26 mouse cellular contexts compared by ENCODE assay signal in genomic region chr3:101166580-101166979, GRCm38 (mm10). TPM values are rescaled to one million over a fixed set of nuclear protein-coding genes. Genes with fewer than 3 reads are reported as not detected.
DNase-seq lines count a peak whose midpoint lies in the region; ATAC-seq and TF ChIP-seq lines count a peak whose summit lies in the region.
"Had no signal": no experiment of that assay in that cellular context is flagged by ENCODE, and none has a peak within 500 bp of the region (broad histone marks: within the 10 kb centered on the region; RNA-seq: fewer than 3 reads in every experiment).

No protein-coding gene starts in this region.

- H3K4me2 ChIP-seq in forebrain, embryonic 14.5 days (ENCODE audit: low read length): no peak overlapping the region
- H3K4me2 ChIP-seq: embryonic facial prominence, embryonic 13.5 days; embryonic facial prominence, embryonic 15.5 days; forebrain, embryonic 12.5 days; forebrain, embryonic 15.5 days had no signal

- WGBS in heart, embryonic 10.5 days: 89% methylated on average over 7 of the region's 7 CpGs
- 90% methylated on average over 7 of the region's 7 CpGs for WGBS in limb, embryonic 10.5 days
- 94% methylated on average over 7 of the region's 7 CpGs for WGBS in forebrain, embryonic 14.5 days

- no peak overlapping the region for H3K9ac ChIP-seq in ES-E14 (ENCODE audit: insufficient read depth, low read depth, low read length, poor library complexity, severe bottlenecking)
- H3K9ac ChIP-seq in forebrain, embryonic 14.5 days (ENCODE audit: low read length): no peak overlapping the region
- H3K9ac ChIP-seq: embryonic facial prominence, embryonic 13.5 days; embryonic facial prominence, embryonic 15.5 days; forebrain, embryonic 12.5 days; forebrain, embryonic 15.5 days; forebrain, postnatal 0 days had no signal

- in situ Hi-C loops in ES-E14 (cut with MboI; ENCODE audit: low sequenced_read_pairs in 2 of 2, unreplicated experiment in 2 of 2): no loop called here

- ATAC-seq in forebrain, embryonic 14.5 days: no peak
- ATAC-seq: forebrain, embryonic 15.5 days; forebrain, postnatal 0 days; Patski had no signal

- no peaks in the 10 kb centered on the region for H3K27me3 ChIP-seq in heart, embryonic 10.5 days (ENCODE audit: insufficient read depth, poor library complexity, severe bottlenecking)
- H3K27me3 ChIP-seq in limb, embryonic 10.5 days (ENCODE audit: low read depth, poor library complexity, severe bottlenecking): no peaks in the 10 kb centered on the region
- H3K27me3 ChIP-seq in forebrain, embryonic 14.5 days (replicated peaks; ENCODE audit: control insufficient read depth, insufficient read depth, low read length): no peaks in the 10 kb centered on the region; the same call in 1 of the 2 replicates
- H3K27me3 ChIP-seq: embryonic facial prominence, embryonic 13.5 days; embryonic facial prominence, embryonic 15.5 days; forebrain, embryonic 12.5 days; forebrain, embryonic 15.5 days; Patski had no signal

- intact Hi-C loops in heart, postnatal 10 days (cut with DNase I): no loop called here

- H3K36me3 ChIP-seq in heart, embryonic 10.5 days: no peaks in the 10 kb centered on the region
- H3K36me3 ChIP-seq in ES-E14 (ENCODE audit: control insufficient read depth, insufficient read depth, low read length, poor library complexity, severe bottlenecking): no peaks in the 10 kb centered on the region
- H3K36me3 ChIP-seq in limb, embryonic 10.5 days: no peaks in the 10 kb centered on the region
- H3K36me3 ChIP-seq in forebrain, embryonic 14.5 days (ENCODE audit: control insufficient read depth, insufficient read depth, low read length): no peaks in the 10 kb centered on the region
- H3K36me3 ChIP-seq: embryonic facial prominence, embryonic 13.5 days; embryonic facial prominence, embryonic 15.5 days; forebrain, embryonic 10.5 days; forebrain, embryonic 12.5 days; forebrain, embryonic 15.5 days had no signal

- 0 out of 2 replicates have a peak overlapping the region, but pooled peaks have one; percentile 7 for H3K27ac ChIP-seq in heart, embryonic 10.5 days
- H3K27ac ChIP-seq in ES-E14 (ENCODE audit: insufficient read depth, low read depth, low read length, poor library complexity, severe bottlenecking): peak overlapping the region; percentile 48; the same call in 1 of the 2 replicates
- peak overlapping the region; percentile 71; the same call in 1 of the 2 replicates for H3K27ac ChIP-seq in limb, embryonic 10.5 days
- H3K27ac ChIP-seq in forebrain, embryonic 14.5 days (ENCODE audit: low read depth, low read length): no peak overlapping the region
- H3K27ac ChIP-seq: embryonic facial prominence, embryonic 13.5 days; embryonic facial prominence, embryonic 15.5 days; forebrain, embryonic 12.5 days; forebrain, embryonic 15.5 days had no signal

- peak; percentile 64 for DNase-seq in heart, embryonic 10.5 days (ENCODE audit: low spot score)
- no peak for DNase-seq in heart, postnatal 10 days
- no peak for DNase-seq in ES-E14 (ENCODE audit: low read depth, low spot score)
- DNase-seq in limb, embryonic 10.5 days (ENCODE audit: low spot score): no peak
- DNase-seq in kidney, postnatal 10 days: no peak
- DNase-seq in forebrain, embryonic 14.5 days (ENCODE audit: low spot score): no peak
- DNase-seq: adrenal gland, adult 2 months; adrenal gland, postnatal 10 days; adrenal gland, postnatal 25 days; cerebellum, adult 11 months; cerebellum, adult 18-20 months; cerebellum, adult 8-10 months; cerebellum, adult 9-11 months; cerebellum, postnatal 14 days; cerebellum, postnatal 36 days; embryo, embryonic 11 days; forebrain, postnatal 0 days had no signal

- H3K4me1 ChIP-seq in heart, embryonic 10.5 days: peaks cover 59% of the 10 kb centered on the region
- H3K4me1 ChIP-seq in ES-E14 (ENCODE audit: control insufficient read depth in 2 of 2, insufficient read depth in 2 of 2, low read length in 2 of 2, poor library complexity in 1 of 2): peaks cover 29 to 47% of the 10 kb centered on the region in 2 experiments
- peaks cover 68% of the 10 kb centered on the region for H3K4me1 ChIP-seq in limb, embryonic 10.5 days
- H3K4me1 ChIP-seq in forebrain, embryonic 14.5 days (ENCODE audit: control insufficient read depth, insufficient read depth, low read length): peaks cover 5% of the 10 kb centered on the region

- no peaks in the 10 kb centered on the region for H3K9me3 ChIP-seq in heart, embryonic 10.5 days
- H3K9me3 ChIP-seq in ES-E14 (ENCODE audit: control insufficient read depth, insufficient read depth, low read depth, low read length): no peaks in the 10 kb centered on the region
- H3K9me3 ChIP-seq in limb, embryonic 10.5 days (replicated peaks): no peaks in the 10 kb centered on the region
- no peaks in the 10 kb centered on the region for H3K9me3 ChIP-seq in forebrain, embryonic 14.5 days (replicated peaks; ENCODE audit: control insufficient read depth, low read length)
- H3K9me3 ChIP-seq: embryonic facial prominence, embryonic 13.5 days; embryonic facial prominence, embryonic 15.5 days; forebrain, embryonic 10.5 days; forebrain, embryonic 12.5 days; forebrain, embryonic 15.5 days had no signal

- no peak overlapping the region for H3K4me3 ChIP-seq in heart, embryonic 10.5 days
- H3K4me3 ChIP-seq in ES-E14 (ENCODE audit: insufficient read depth in 1 of 2, low read depth in 1 of 2, low read length in 2 of 2, poor library complexity in 1 of 2, severe bottlenecking in 1 of 2): no peak overlapping the region
- no peak overlapping the region for H3K4me3 ChIP-seq in limb, embryonic 10.5 days
- no peak overlapping the region for H3K4me3 ChIP-seq in forebrain, embryonic 14.5 days (ENCODE audit: low read depth, low read length)
- H3K4me3 ChIP-seq: embryonic facial prominence, embryonic 13.5 days; embryonic facial prominence, embryonic 15.5 days; erythroblast, embryonic 14.5 days; forebrain, embryonic 10.5 days; forebrain, embryonic 12.5 days; forebrain, embryonic 15.5 days had no signal

TF ChIP-seq in ES-E14, 5 proteins besides CTCF, POLR2A, EP300 and RAD21:
- TF ChIP-seq ZC3H11A (IDR thresholded peaks at IDR 0.05; ENCODE audit: borderline replicate concordance, low read depth, low read length): no peak
- TF ChIP-seq HCFC1 (IDR thresholded peaks at IDR 0.05; ENCODE audit: borderline replicate concordance, insufficient read depth, low read length): no peak
- no peak for TF ChIP-seq CHD2 (IDR thresholded peaks at IDR 0.05; ENCODE audit: low read depth, low read length)
- TF ChIP-seq MAFK (IDR thresholded peaks at IDR 0.05; ENCODE audit: insufficient read depth, low read depth, low read length): no peak
- TF ChIP-seq ZNF384 (IDR thresholded peaks at IDR 0.05; ENCODE audit: low read depth, low read length): no peak

RNA-seq across cellular contexts. Expression of gene Ptgfrn, which starts 56.5 kb away (rescaled TPM):
- 4.8 and 5.6 TPM in 2 replicates for polyA plus RNA-seq in heart, embryonic 10.5 days (2016; fragmentation: Nextera tagmentation; extraction: Ambion mirVana)
- total RNA-seq in heart, postnatal 10 days (2021): 10 to 100 TPM; 71.5 to 74.7 TPM
- total RNA-seq in ES-E14 (2012; rRNA removed): 52.3 and 81.2 TPM in 2 replicates
- 3.4 and 4.0 TPM in 2 replicates for polyA plus RNA-seq in limb, embryonic 10.5 days (2016; fragmentation: Nextera tagmentation; extraction: Ambion mirVana)
- 3.4 and 4.5 TPM in 2 replicates for polyA plus RNA-seq in forebrain, embryonic 14.5 days (2014; fragmentation: Nextera tagmentation; extraction: Ambion mirVana)
- total RNA-seq: common myeloid progenitor, adult 5-6 weeks; MEL had no signal
- polyA plus RNA-seq: erythroblast, embryonic 14.5 days had no signal
